In the genomic region with DNA sequence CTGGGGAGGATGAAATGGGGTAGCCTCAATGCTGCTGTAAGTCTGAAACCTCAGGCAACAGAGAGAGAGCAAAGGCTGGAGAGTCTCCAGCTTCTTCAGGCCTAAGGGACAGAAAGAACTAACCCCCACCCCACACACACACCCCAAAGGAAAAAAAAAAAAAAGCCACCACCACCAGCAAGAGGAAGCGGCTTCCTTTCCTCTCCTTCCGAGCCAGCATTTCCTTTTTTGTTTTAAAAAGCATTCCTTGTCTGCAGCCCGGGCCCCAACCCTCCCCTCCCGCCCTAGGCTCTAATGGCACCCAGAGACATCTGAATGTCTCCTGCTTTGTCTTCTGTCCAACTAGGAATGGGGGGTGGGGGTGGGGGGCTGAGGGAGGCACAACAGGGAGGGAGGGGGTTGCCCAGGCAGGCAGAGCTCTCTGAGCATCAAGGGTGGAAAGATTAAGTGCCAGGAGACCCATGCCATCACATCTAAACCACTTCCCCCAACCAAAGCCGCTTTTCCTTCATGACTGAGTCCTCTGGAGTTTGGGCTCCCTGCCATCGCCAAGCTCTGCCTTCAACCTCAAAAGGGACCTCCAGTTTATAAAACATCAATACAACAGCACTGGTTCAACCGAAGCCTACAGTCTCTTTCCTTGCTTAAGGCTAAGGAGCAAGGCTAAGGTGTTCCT, we compare ENCODE assay signal across 8 mouse cellular contexts. TPM values are rescaled to one million over a fixed set of nuclear protein-coding genes. Genes with fewer than 3 reads are reported as not detected.
A peak's percentile ranks its signal among the peaks of the same experiment; 100 is the strongest.
DNase-seq lines count a peak whose midpoint lies in the region; ATAC-seq and TF ChIP-seq lines count a peak whose summit lies in the region.

No protein-coding gene starts in this region.

- WGBS in heart, adult 2 months = 25% methylated on average over 7 of the region's 7 CpGs
- WGBS in neural tube, embryonic 12.5 days = 29% methylated on average over 7 of the region's 7 CpGs
- WGBS in intestine, embryonic 16.5 days = 42% methylated on average over 7 of the region's 7 CpGs
- 31% methylated on average over 7 of the region's 7 CpGs for WGBS in stomach, embryonic 16.5 days

- no peaks in the 10 kb centered on the region for H3K9me3 ChIP-seq in neural tube, embryonic 12.5 days
- no peaks in the 10 kb centered on the region for H3K9me3 ChIP-seq in intestine, embryonic 16.5 days (ENCODE audit: control insufficient read depth, low read length)
- H3K9me3 ChIP-seq in stomach, embryonic 16.5 days (replicated peaks; ENCODE audit: control insufficient read depth, low read length) = no peaks in the 10 kb centered on the region

- H3K4me3 ChIP-seq in heart, adult 2 months = no peak overlapping the region
- no peak overlapping the region for H3K4me3 ChIP-seq in neural tube, embryonic 12.5 days
- no peak overlapping the region for H3K4me3 ChIP-seq in intestine, embryonic 16.5 days (ENCODE audit: low read length)
- H3K4me3 ChIP-seq in stomach, embryonic 16.5 days (replicated peaks; ENCODE audit: low read length) = no peak overlapping the region

- intact Hi-C loops in heart, adult 2 months (cut with DNase I) = loop anchor here (2.0 kb wide), 1 partner anchor 43 kb away; no protein-coding TSS in a partner anchor
- intact Hi-C loops in heart, postnatal 25 days (cut with DNase I) = loop anchor here (5.0 kb wide), 1 partner anchor 39 kb away; no protein-coding TSS in a partner anchor

- no peak for DNase-seq in heart, adult 2 months
- no peak for DNase-seq in heart, postnatal 25 days (ENCODE audit: low spot score)
- DNase-seq in neural tube, embryonic 10.5 days (ENCODE audit: extremely low spot score, low spot score) = no peak
- no peak for DNase-seq in adipocyte (ENCODE audit: low spot score)
- DNase-seq in frontal cortex, adult 2 months (ENCODE audit: extremely low spot score in 1 of 2, low spot score in 1 of 2) = no peak

- peaks cover 2% of the 10 kb centered on the region; the same call in 1 of the 2 replicates for H3K79me2 ChIP-seq in heart, adult 2 months (replicated peaks; ENCODE audit: control insufficient read depth, insufficient read depth, low read length)

- H3K4me2 ChIP-seq in neural tube, embryonic 12.5 days (replicated peaks) = 0 out of 2 replicates have a peak overlapping the region, but pooled peaks have one; percentile 14
- H3K4me2 ChIP-seq in intestine, embryonic 16.5 days (ENCODE audit: low read depth, low read length) = no peak overlapping the region; the same call in 1 of the 2 replicates
- H3K4me2 ChIP-seq in stomach, embryonic 16.5 days (ENCODE audit: low read depth, low read length) = 0 out of 2 replicates have a peak overlapping the region, but pooled peaks have one; percentile 15

- no peak for TF ChIP-seq CTCF in heart, adult 2 months (IDR thresholded peaks at IDR 0.05)

- no peaks in the 10 kb centered on the region for H3K27me3 ChIP-seq in heart, adult 2 months (ENCODE audit: control insufficient read depth, insufficient read depth, low read length)
- H3K27me3 ChIP-seq in neural tube, embryonic 12.5 days (replicated peaks) = no peaks in the 10 kb centered on the region
- H3K27me3 ChIP-seq in intestine, embryonic 16.5 days (replicated peaks; ENCODE audit: control insufficient read depth, insufficient read depth, low read length) = no peaks in the 10 kb centered on the region
- H3K27me3 ChIP-seq in stomach, embryonic 16.5 days (ENCODE audit: control insufficient read depth, insufficient read depth, low read length) = no peaks in the 10 kb centered on the region

- TF ChIP-seq POLR2A in heart, adult 2 months (IDR thresholded peaks at IDR 0.05; ENCODE audit: insufficient read depth, low read depth, low read length) = no peak

- ATAC-seq in neural tube, embryonic 12.5 days (ENCODE audit: low FRiP score, low read depth) = no peak
- no peak for ATAC-seq in intestine, embryonic 16.5 days
- ATAC-seq in stomach, embryonic 16.5 days (ENCODE audit: insufficient read depth, low FRiP score) = no peak

- no peaks in the 10 kb centered on the region for H3K36me3 ChIP-seq in heart, adult 2 months (ENCODE audit: control insufficient read depth, insufficient read depth, low read length)
- H3K36me3 ChIP-seq in neural tube, embryonic 12.5 days = no peaks in the 10 kb centered on the region
- no peaks in the 10 kb centered on the region for H3K36me3 ChIP-seq in intestine, embryonic 16.5 days (ENCODE audit: control insufficient read depth, insufficient read depth, low read length)
- no peaks in the 10 kb centered on the region for H3K36me3 ChIP-seq in stomach, embryonic 16.5 days (ENCODE audit: control insufficient read depth, insufficient read depth, low read length)

- 0 out of 2 replicates have a peak, but pooled peaks have one; percentile 26 for TF ChIP-seq EP300 in heart, adult 2 months (IDR thresholded peaks at IDR 0.05; ENCODE audit: insufficient read depth, low read depth, low read length)

- H3K9ac ChIP-seq in heart, adult 2 months (ENCODE audit: low read depth, low read length) = no peak overlapping the region
- no peak overlapping the region for H3K9ac ChIP-seq in neural tube, embryonic 12.5 days
- peak overlapping the region; percentile 45; the same call in 1 of the 2 replicates for H3K9ac ChIP-seq in intestine, embryonic 16.5 days (ENCODE audit: low read depth, low read length)
- H3K9ac ChIP-seq in stomach, embryonic 16.5 days (ENCODE audit: low read length) = no peak overlapping the region

- peak overlapping the region; percentile 57 for H3K27ac ChIP-seq in heart, adult 2 months
- no peak overlapping the region for H3K27ac ChIP-seq in neural tube, embryonic 12.5 days
- peak overlapping the region; percentile 70 for H3K27ac ChIP-seq in intestine, embryonic 16.5 days (ENCODE audit: low read length)
- H3K27ac ChIP-seq in stomach, embryonic 16.5 days (ENCODE audit: low read length) = peak overlapping the region; percentile 73

- peaks cover 22% of the 10 kb centered on the region for H3K4me1 ChIP-seq in heart, adult 2 months (ENCODE audit: control insufficient read depth, insufficient read depth, low read length)
- peaks cover 16% of the 10 kb centered on the region for H3K4me1 ChIP-seq in neural tube, embryonic 12.5 days
- peaks cover 54% of the 10 kb centered on the region for H3K4me1 ChIP-seq in intestine, embryonic 16.5 days (ENCODE audit: control insufficient read depth, insufficient read depth, low read length)
- H3K4me1 ChIP-seq in stomach, embryonic 16.5 days (ENCODE audit: control insufficient read depth, insufficient read depth, low read length) = peaks cover 25% of the 10 kb centered on the region

RNA-seq across cellular contexts. Expression of gene Ksr1, which starts 10.4 kb away (rescaled TPM):
- 1 to 10 TPM; 5.1 to 7.0 TPM for total RNA-seq in heart, adult 2 months (2021)
- 6.7 and 7.8 TPM in 2 replicates for polyA plus RNA-seq in heart, adult 2 months (2012; rRNA removed)
- total RNA-seq in heart, postnatal 25 days (2021) = 1 to 10 TPM; 7.3 TPM
- polyA plus RNA-seq in neural tube, embryonic 12.5 days (2016; fragmentation: Nextera tagmentation; extraction: Ambion mirVana) = 3.7 and 5.7 TPM in 2 replicates
- polyA plus RNA-seq in intestine, embryonic 16.5 days (2015; fragmentation: Nextera tagmentation; extraction: Ambion mirVana) = 4.1 and 4.6 TPM in 2 replicates
- 2.1 and 3.2 TPM in 2 replicates for polyA plus RNA-seq in stomach, embryonic 16.5 days (2015; fragmentation: Nextera tagmentation; extraction: Ambion mirVana)
- 47.0 and 55.7 TPM in 2 replicates for polyA plus RNA-seq in frontal cortex, adult 2 months (2012; rRNA removed)
